Mouse (Mus musculus) kidney, adult 2 months (tissue): ENCODE measurements around the gene Itgb4.

Source experiments
- CTCF ChIP-seq: fragments of 200-500 bp; conservative IDR thresholded peaks from 2 replicates; pipeline ENCODE4 v1.5.1; 2011; ENCODE audit warnings: low read depth, mild to moderate bottlenecking, control low read depth, low read length, moderate library complexity, mixed read lengths; ENCODE audit not compliant: insufficient read depth, insufficient read length
- POLR2A ChIP-seq: fragments of 200-500 bp; IDR thresholded peaks from one replicate; pipeline ENCODE4 v1.6.1; 2011; ENCODE audit warnings: low read depth, low read length, control low read depth

DNA sequence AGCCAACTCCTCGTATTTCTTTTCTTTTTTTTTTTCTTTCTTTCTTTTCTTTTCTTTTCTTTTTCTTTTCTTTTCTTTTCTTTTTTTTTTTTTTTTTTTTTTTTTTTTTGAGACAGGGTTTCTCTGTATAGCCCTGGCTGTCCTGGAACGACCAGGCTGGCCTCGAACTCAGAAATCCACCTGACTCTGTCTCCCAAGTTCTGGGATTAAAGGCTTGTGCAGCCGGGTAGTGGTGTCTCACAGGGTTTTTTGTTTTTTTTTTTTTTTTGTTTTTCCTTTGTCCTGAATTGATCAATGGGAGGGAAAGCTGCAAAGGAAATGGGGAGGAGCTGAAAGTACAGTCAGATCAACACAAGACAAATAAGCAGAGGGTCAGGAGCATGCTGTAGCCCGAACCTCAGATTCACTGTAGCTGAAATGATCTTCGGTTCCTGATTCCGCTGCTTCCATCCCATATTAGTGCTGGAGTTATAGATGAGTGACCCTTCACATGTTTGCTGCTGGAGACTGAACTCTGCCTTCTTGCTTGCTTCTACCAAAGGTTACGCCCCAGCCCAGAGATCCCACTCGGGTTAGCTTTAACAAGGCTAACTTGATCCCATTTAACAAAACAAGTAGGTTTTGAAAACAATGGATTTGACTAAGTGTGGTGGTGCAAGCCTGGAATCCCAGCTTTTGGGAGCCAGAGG is 53.8 kb downstream of the Itgb4 start:
- TF ChIP-seq POLR2A (no peak), CTCF (no peak)
